Mouse (Mus musculus) brain, embryonic 14.5 days (tissue): Measurements from ENCODE around the gene Nr3c2. TPM values are rescaled to one million over a fixed set of nuclear protein-coding genes. Genes with fewer than 3 reads are reported as not detected.
A peak's percentile ranks its signal among the peaks of the same experiment; 100 is the strongest.

Experiments
- DNase-seq: peaks from one replicate; pipeline ENCODE4 v3.0.0-alpha.2; 2011; ENCODE audit warnings: low read depth
- CTCF ChIP-seq: fragments of 200-500 bp; IDR thresholded peaks from 2 replicates; pipeline ENCODE4 v1.5.1; 2012; ENCODE audit warnings: inconsistent platforms, mild to moderate bottlenecking, moderate library complexity, borderline replicate concordance; ENCODE audit not compliant: insufficient read depth, insufficient read length; ENCODE audit errors: extremely low read depth
- POLR2A ChIP-seq: fragments of 200-500 bp; IDR thresholded peaks from 2 replicates; pipeline ENCODE4 v1.6.1; 2012; ENCODE audit warnings: mild to moderate bottlenecking, inconsistent platforms, borderline replicate concordance; ENCODE audit not compliant: poor library complexity, insufficient read depth, insufficient read length, severe bottlenecking; ENCODE audit errors: extremely low read depth
- polyA plus RNA-seq: library from polyadenylated mRNA; depleted of rRNA; stranded (reverse); fragments of >200 nt; gene quantifications from 2 replicates; pipeline ENCODE4 v1.2.3, GENCODE M21; 2012

Gene Nr3c2
- polyA plus RNA-seq, 1 experiment: 1.5 TPM

DNA sequence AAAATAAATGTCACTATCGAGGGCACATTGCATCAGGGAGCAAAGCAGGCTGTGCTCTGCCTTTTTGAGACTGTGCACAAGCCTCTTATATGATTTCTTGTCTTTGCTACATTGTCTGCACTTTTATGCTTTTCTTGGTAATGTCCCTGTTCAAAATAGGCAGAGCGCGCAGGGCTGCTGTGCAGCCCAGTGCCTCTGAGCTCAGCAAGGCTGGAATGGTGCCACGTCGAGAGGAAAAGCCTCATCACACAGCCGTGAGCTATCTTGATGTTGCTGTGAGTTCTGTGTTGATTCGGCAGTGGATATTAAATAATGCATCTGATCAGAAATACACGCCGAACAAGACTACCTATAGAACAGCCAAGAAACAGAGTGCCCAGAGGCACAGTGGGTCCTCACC is 290.1 kb downstream of the Nr3c2 start:
- no peak for TF ChIP-seq CTCF
- no peak for TF ChIP-seq POLR2A
- DNase-seq: peak; percentile 27

DNA sequence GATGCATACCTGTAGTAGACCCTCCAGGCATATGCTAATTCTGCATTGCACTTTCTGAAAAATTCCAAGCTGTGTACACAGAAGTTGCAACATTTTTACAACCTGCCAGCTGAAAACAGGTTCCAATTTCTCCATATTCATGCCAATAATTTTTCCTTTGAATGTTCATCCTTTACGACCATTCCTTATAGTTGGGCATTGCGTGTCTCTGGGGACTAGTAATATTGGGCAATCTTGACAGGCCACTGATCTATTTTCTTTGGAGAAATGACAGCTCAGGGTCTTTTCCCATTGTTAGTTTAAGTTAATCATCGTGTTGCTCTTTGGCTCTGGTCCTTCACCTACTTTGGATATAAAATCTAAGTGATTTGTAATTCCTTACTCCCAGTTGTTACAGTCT is 291.2 kb downstream of the Nr3c2 start:
- no peak for TF ChIP-seq POLR2A
- no peak for DNase-seq

- DNase-seq: no peak
- TF ChIP-seq CTCF: no peak
- TF ChIP-seq POLR2A: no peak
Measured at GRCm38 (mm10) chr8:77209297-77209696, 310.1 kb downstream of the Nr3c2 start.

DNA sequence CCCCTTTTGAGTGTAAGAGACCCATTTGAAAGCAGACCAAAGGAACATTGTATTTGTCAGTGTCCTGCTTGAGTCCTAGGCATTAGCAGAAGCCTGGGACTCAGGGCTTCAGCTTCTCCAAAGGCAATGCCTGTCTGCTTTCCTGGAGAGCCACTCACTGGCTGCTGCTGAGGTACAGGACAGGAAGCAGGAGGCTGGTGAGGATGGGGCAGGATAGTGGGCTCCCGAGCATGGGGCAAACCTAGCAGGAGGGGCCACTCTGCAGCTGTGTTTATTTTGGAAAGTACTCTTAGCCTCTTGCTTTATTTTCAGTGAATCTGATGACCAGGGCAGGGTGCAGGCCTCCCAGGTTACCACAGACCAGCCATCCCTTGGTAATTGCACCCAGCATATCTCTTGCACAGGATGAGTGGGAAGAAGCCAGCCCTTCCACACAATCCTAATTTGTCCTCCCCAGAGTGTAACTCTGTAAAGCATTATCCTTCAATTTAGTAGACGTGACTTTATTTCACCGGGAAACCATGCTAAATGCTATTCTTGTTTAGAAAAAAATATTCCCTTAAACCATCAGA is 314.7 kb downstream of the Nr3c2 start:
- TF ChIP-seq CTCF: no peak
- TF ChIP-seq POLR2A: no peak
- no peak for DNase-seq

GRCm38 (mm10) chr8:77214665-77215064 is 315.4 kb downstream of the Nr3c2 start:
- peak; percentile 94 for DNase-seq
- TF ChIP-seq POLR2A: no peak
- TF ChIP-seq CTCF: no peak

GRCm38 (mm10) chr8:77215191-77215590 is 315.9 kb downstream of the Nr3c2 start:
- peak; percentile 51 for DNase-seq
- TF ChIP-seq CTCF: no peak
- TF ChIP-seq POLR2A: no peak

GRCm38 (mm10) chr8:77223123-77223522 is 323.9 kb downstream of the Nr3c2 start:
- no peak for DNase-seq
- no peak for TF ChIP-seq POLR2A
- TF ChIP-seq CTCF: 0 out of 2 replicates have a peak, but pooled peaks have one; percentile 6

GRCm38 (mm10) chr8:77227742-77228141 is 328.5 kb downstream of the Nr3c2 start:
- DNase-seq: no peak
- no peak for TF ChIP-seq POLR2A
- TF ChIP-seq CTCF: no peak

DNA sequence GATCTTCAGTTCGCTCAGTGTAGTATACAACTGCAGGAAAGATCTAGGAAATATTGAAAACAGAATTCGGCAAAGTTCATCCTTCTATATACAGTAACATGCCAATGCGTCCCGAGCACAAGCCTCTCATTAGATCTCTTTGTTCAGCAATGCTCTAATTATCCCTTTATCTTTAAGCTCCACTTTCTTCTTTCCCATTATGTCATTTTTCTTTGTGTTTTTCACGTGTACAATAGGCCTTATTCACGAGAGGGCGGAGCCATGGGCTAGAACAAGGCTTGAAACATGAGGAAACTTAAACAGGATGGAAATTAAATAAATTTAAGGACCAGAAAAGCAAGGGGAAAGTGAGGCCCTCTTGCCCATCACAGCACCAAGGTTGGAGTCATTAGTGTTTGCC is 329.4 kb downstream of the Nr3c2 start:
- no peak for DNase-seq
- TF ChIP-seq POLR2A (no peak), CTCF (no peak)

- TF ChIP-seq CTCF: no peak
- no peak for TF ChIP-seq POLR2A
- no peak for DNase-seq
Measured at GRCm38 (mm10) chr8:77231211-77231610, 332.0 kb downstream of the Nr3c2 start.

DNA sequence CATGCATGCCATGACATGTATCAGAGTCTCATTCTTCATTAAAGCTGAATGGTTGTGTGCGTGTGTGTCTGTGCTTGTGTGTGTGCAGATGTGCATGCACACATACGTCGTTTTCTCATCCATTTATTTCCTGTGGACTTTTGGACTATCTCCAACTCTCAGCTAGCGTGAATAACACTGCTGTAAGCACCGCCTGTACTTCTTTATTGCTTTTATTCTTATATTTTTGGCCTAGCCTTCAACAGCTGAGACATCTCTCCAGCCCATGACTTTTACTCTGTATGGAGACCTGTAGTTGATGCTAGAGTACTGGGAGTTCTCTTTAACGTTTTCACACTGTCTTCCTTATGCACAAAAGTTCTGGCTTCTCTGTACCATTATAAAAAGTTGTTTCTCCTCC is 332.6 kb downstream of the Nr3c2 start:
- DNase-seq: peak; percentile 35
- TF ChIP-seq POLR2A: no peak
- no peak for TF ChIP-seq CTCF

DNA sequence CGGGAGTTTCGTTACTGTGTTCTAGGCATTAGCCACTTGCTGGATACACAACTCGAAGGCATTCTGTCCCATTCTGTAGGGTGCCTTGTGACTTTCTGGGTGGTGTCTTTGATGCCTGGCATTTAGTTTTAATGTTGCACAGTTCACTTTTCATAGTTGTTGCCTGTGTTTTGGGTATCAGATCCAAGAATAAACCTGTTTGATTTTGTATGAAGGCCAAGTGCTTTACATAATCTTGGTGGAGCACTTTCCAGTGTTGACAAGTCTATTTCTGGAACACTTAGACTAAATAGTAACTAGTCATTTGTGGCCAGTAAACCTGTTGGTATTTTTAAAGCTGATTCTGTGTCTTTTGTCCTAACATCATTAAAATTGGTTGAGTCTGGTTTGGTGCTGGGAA is 333.2 kb downstream of the Nr3c2 start:
- no peak for DNase-seq
- no peak for TF ChIP-seq CTCF
- TF ChIP-seq POLR2A: no peak
